Mouse (Mus musculus) left cerebral cortex, postnatal 25 days (tissue): ENCODE data around the gene Slc25a22. TPM values are rescaled to one million over a fixed set of nuclear protein-coding genes. Genes with fewer than 3 reads are reported as not detected.

Source experiments
- DNase-seq, 2 experiments: peaks; one replicate each; pipeline ENCODE4 v3.0.0; 2022; ENCODE audit warnings: low spot score in 2 of 2, mixed read lengths in 1 of 2
- intact Hi-C: fragments of 180-260 bp; cut with DNase I; formaldehyde crosslinking; loops from one replicate; pipeline ENCODE4 v1.15.1; 2025
- total RNA-seq, 2 experiments: library from RNA; stranded (reverse); gene quantifications; 2 replicates each; pipeline ENCODE4 v1.2.3; 2021

Slc25a22 gene
- total RNA-seq, 2 experiments from 2014 or later = 292 to 311 TPM

- intact Hi-C loops = no loop called here
- peak; percentile 97 for DNase-seq
Measured at GRCm38 (mm10) chr7:141391625-141392551, 45.8 kb downstream of the Slc25a22 start, which contains the start of gene Taldo1. TSS of gene Taldo1 (plus strand) at chr7:141392199.

- DNase-seq = no peak
- intact Hi-C loops = no loop called here
Measured at GRCm38 (mm10) chr7:141390326-141391259, 47.1 kb downstream of the Slc25a22 start.

GRCm38 (mm10) chr7:141388487-141389109 lies 49.1 kb downstream of the Slc25a22 start:
- no peak for DNase-seq
- intact Hi-C loops = no loop called here

- intact Hi-C loops = no loop called here
- DNase-seq = no peak
Measured at GRCm38 (mm10) chr7:141387807-141388486, 49.7 kb downstream of the Slc25a22 start.

GRCm38 (mm10) chr7:141381068-141381835 lies 56.4 kb downstream of the Slc25a22 start:
- DNase-seq = peak in 1 of 2 experiments; percentile 13
- intact Hi-C loops = no loop called here

Other genes starting within 250 kb of the Slc25a22 start
- gene Hras, start 243.9 kb downstream of the Slc25a22 start, total RNA-seq = 100 to 1,000 TPM; 279 to 287 TPM
- 1 to 10 TPM; 3.1 to 4.4 TPM for gene Lrrc56, start 243.7 kb downstream of the Slc25a22 start, total RNA-seq
- not detected for gene Lmntd2, start 223.8 kb downstream of the Slc25a22 start, total RNA-seq
- gene Rassf7, start 222.0 kb downstream of the Slc25a22 start, total RNA-seq = 1 to 10 TPM in 1 of 2 experiments, under 1 TPM in 1; 0.78 to 1.5 TPM
- 10 to 100 TPM; 75.5 to 76.4 TPM for gene Phrf1, start 209.1 kb downstream of the Slc25a22 start, total RNA-seq
- 1 to 10 TPM in 1 of 2 experiments, under 1 TPM in 1; 0.78 to 1.1 TPM for gene Irf7, start 171.4 kb downstream of the Slc25a22 start, total RNA-seq
- not detected for gene Cdhr5, start 161.1 kb downstream of the Slc25a22 start, total RNA-seq
- gene Sct, start 158.8 kb downstream of the Slc25a22 start, total RNA-seq = not detected
- gene Drd4, start 145.9 kb downstream of the Slc25a22 start, total RNA-seq = under 1 TPM; 0.41 to 0.66 TPM
- 10 to 100 TPM; 71.8 to 76.6 TPM for gene Deaf1, start 110.2 kb downstream of the Slc25a22 start, total RNA-seq
- gene Tmem80, start 110.2 kb downstream of the Slc25a22 start, total RNA-seq = 10 to 100 TPM; 33.4 to 34.6 TPM
- 1 to 10 TPM; 3.0 to 3.3 TPM for gene Eps8l2, start 99.0 kb downstream of the Slc25a22 start, total RNA-seq
- 100 to 1,000 TPM; 103 TPM for gene Taldo1, start 45.7 kb downstream of the Slc25a22 start, total RNA-seq
- gene Gatd1, start 23.8 kb downstream of the Slc25a22 start, total RNA-seq = 10 to 100 TPM; 41.3 to 48.4 TPM
- 100 to 1,000 TPM; 288 to 314 TPM for gene Cend1, start 8.4 kb downstream of the Slc25a22 start, total RNA-seq
- gene Pidd1, start 6.1 kb upstream of the Slc25a22 start, total RNA-seq = under 1 TPM; 0.64 to 0.96 TPM
- 100 to 1,000 TPM; 488 to 498 TPM for gene Rplp2, start 9.5 kb upstream of the Slc25a22 start, total RNA-seq
- gene Pnpla2, start 17.3 kb upstream of the Slc25a22 start, total RNA-seq = 10 to 100 TPM; 21.4 to 28.6 TPM
- 1 to 10 TPM; 2.5 to 4.1 TPM for gene Cracr2b, start 23.2 kb upstream of the Slc25a22 start, total RNA-seq
- gene Cd151, start 29.5 kb upstream of the Slc25a22 start, total RNA-seq = 10 to 100 TPM; 25.3 to 29.6 TPM
- 10 to 100 TPM; 40.8 to 45.7 TPM for gene Polr2l, start 37.2 kb upstream of the Slc25a22 start, total RNA-seq
- 10 to 100 TPM; 13.8 to 16.6 TPM for gene Tspan4, start 37.3 kb upstream of the Slc25a22 start, total RNA-seq
- 10 to 100 TPM; 66.7 to 68.0 TPM for gene Chid1, start 102.0 kb upstream of the Slc25a22 start, total RNA-seq
- gene Ap2a2, start 124.3 kb upstream of the Slc25a22 start, total RNA-seq = 100 to 1,000 TPM; 194 to 208 TPM
- not detected for gene Muc6, start 217.4 kb upstream of the Slc25a22 start, total RNA-seq